Mouse (Mus musculus) kidney, postnatal 0 days (tissue): Measurements from ENCODE around the gene Oas2. TPM values are rescaled to one million over a fixed set of nuclear protein-coding genes. Genes with fewer than 3 reads are reported as not detected.

ENCODE experiments used
- ATAC-seq: fragments of 200-750 bp; cut with Nextera tagmentation; replicated peaks from 2 replicates; pipeline ENCODE4 v1.8.0; 2017; ENCODE audit warnings: low read depth, moderate number of reproducible peaks, moderate TSS enrichment, moderate library complexity; ENCODE audit not compliant: low FRiP score
- DNase-seq: peaks from one replicate; pipeline ENCODE4 v3.0.0-alpha.2; 2016; ENCODE audit warnings: low spot score
- H3K27ac ChIP-seq: fragments of 300-500 bp; sonication (generic); 2 replicates; pipeline ENCODE4 v1.5.1; 2014; ENCODE audit warnings: mild to moderate bottlenecking
- H3K27me3 ChIP-seq: fragments of 300-500 bp; sonication (generic); 2 replicates; pipeline ENCODE4 v1.6.1; 2014; ENCODE audit warnings: low read length, mixed read lengths; ENCODE audit not compliant: insufficient read depth
- H3K36me3 ChIP-seq: fragments of 300-500 bp; sonication (generic); 2 replicates; pipeline ENCODE4 v1.6.1; 2014; ENCODE audit warnings: low read length, mixed read lengths; ENCODE audit not compliant: insufficient read depth
- H3K4me1 ChIP-seq: fragments of 300-500 bp; sonication (generic); replicated peaks from 2 replicates; pipeline ENCODE4 v1.6.1; 2014; ENCODE audit warnings: antibody characterized with exemption, low read length, mixed read lengths; ENCODE audit not compliant: insufficient read depth
- H3K4me2 ChIP-seq: fragments of 300-500 bp; sonication (generic); 2 replicates; pipeline ENCODE4 v1.6.1; 2014; ENCODE audit warnings: mild to moderate bottlenecking, low read length, moderate library complexity, mixed read lengths
- H3K4me3 ChIP-seq: fragments of 300-500 bp; sonication (generic); replicated peaks from 2 replicates; pipeline ENCODE4 v1.5.1; 2014; ENCODE audit warnings: low read depth, low read length
- H3K9ac ChIP-seq: fragments of 300-500 bp; sonication (generic); 2 replicates; pipeline ENCODE4 v1.6.1; 2014; ENCODE audit warnings: low read depth, low read length
- H3K9me3 ChIP-seq: fragments of 300-500 bp; sonication (generic); replicated peaks from 2 replicates; pipeline ENCODE4 v1.6.1; 2016; ENCODE audit warnings: low read length, inconsistent platforms, mixed read lengths
- CTCF ChIP-seq: IDR thresholded peaks from 2 replicates; pipeline ENCODE4 v1.5.1; 2016; ENCODE audit warnings: antibody characterized with exemption, low read depth, mild to moderate bottlenecking, moderate library complexity
- WGBS: fragments of 180-500 bp; shearing (Covaris S2); extraction: QIAGEN DNeasy Blood & Tissue Kit; methylation state at CpG from one replicate; pipeline ENCODE4 v1.1.7; 2014; 5-methylcytosine and 5-hydroxymethylcytosine counted together
- polyA plus RNA-seq: library from polyadenylated mRNA; unstranded; fragments of >200 nt; fragmentation: Nextera tagmentation; extraction: Ambion mirVana; gene quantifications from 2 replicates; pipeline ENCODE4 v1.2.1, GENCODE M21; 2015

The Oas2 gene
- polyA plus RNA-seq, 1 experiment from 2014 or later: 0.87 TPM

- TF ChIP-seq CTCF: peak; percentile 27; the same call in 1 of the 2 replicates
- no peak overlapping the region for H3K27ac ChIP-seq
- H3K4me1 ChIP-seq: no peaks in the 10 kb centered on the region
- no peak overlapping the region for H3K4me2 ChIP-seq
- no peak overlapping the region for H3K4me3 ChIP-seq
- H3K27me3 ChIP-seq: 0 out of 2 replicates have a peak, but pooled peaks cover 6% of the 10 kb centered on the region
- no peaks in the 10 kb centered on the region for H3K9me3 ChIP-seq
- DNase-seq (peak; percentile 46), ATAC-seq (no peak; the same call in 1 of the 2 replicates)
- 49% methylated on average over 15 of the region's 15 CpGs for WGBS
- no peaks in the 10 kb centered on the region for H3K36me3 ChIP-seq
- H3K9ac ChIP-seq: no peak overlapping the region
Observed at GRCm38 (mm10) chr5:120718600-120719378, 30.9 kb downstream of the Oas2 start.

- 0 out of 2 replicates have a peak, but pooled peaks cover 6% of the 10 kb centered on the region for H3K27me3 ChIP-seq
- no peak overlapping the region for H3K9ac ChIP-seq
- no peak for TF ChIP-seq CTCF
- WGBS: 64% methylated on average over 10 of the region's 10 CpGs
- H3K4me1 ChIP-seq: no peaks in the 10 kb centered on the region
- no peak overlapping the region for H3K27ac ChIP-seq
- ATAC-seq (no peak), DNase-seq (no peak)
- H3K9me3 ChIP-seq: no peaks in the 10 kb centered on the region
- no peak overlapping the region for H3K4me3 ChIP-seq
- H3K36me3 ChIP-seq: no peaks in the 10 kb centered on the region
- no peak overlapping the region for H3K4me2 ChIP-seq
Observed at GRCm38 (mm10) chr5:120717136-120717535, 32.5 kb downstream of the Oas2 start.

GRCm38 (mm10) chr5:120714314-120714713 lies 35.3 kb downstream of the Oas2 start:
- H3K27me3 ChIP-seq: peaks cover 26% of the 10 kb centered on the region
- H3K36me3 ChIP-seq: no peaks in the 10 kb centered on the region
- TF ChIP-seq CTCF: peak; percentile 96
- H3K4me3 ChIP-seq: no peak overlapping the region
- H3K9me3 ChIP-seq: no peaks in the 10 kb centered on the region
- H3K4me1 ChIP-seq: no peaks in the 10 kb centered on the region; the same call in none of the 2 replicates
- no peak for ATAC-seq
- no peak overlapping the region for H3K27ac ChIP-seq
- peak; percentile 85 for DNase-seq
- no peak overlapping the region for H3K4me2 ChIP-seq
- WGBS: 3% methylated on average over 16 of the region's 16 CpGs
- no peak overlapping the region for H3K9ac ChIP-seq

GRCm38 (mm10) chr5:120712721-120713120 lies 36.9 kb downstream of the Oas2 start:
- Histone ChIP-seq H3K9ac (no peak overlapping the region), H3K4me2 (no peak overlapping the region), H3K9me3 (no peaks in the 10 kb centered on the region), H3K36me3 (no peaks in the 10 kb centered on the region), H3K27me3 (peaks cover 26% of the 10 kb centered on the region), H3K4me1 (no peaks in the 10 kb centered on the region; the same call in none of the 2 replicates), H3K27ac (no peak overlapping the region), H3K4me3 (no peak overlapping the region)
- no peak for ATAC-seq
- no peak for TF ChIP-seq CTCF
- WGBS: 61% methylated on average over 8 of the region's 8 CpGs
- no peak for DNase-seq

GRCm38 (mm10) chr5:120711827-120712226 lies 37.8 kb downstream of the Oas2 start, which contains the start of gene Dtx1:
Dtx1 (minus strand) TSS chr5:120711927.
- no peaks in the 10 kb centered on the region for H3K36me3 ChIP-seq
- ATAC-seq (no peak), DNase-seq (no peak)
- 35% methylated on average over 3 of the region's 3 CpGs for WGBS
- peak within 1 kb of the TSS; percentile 41 for H3K4me3 ChIP-seq
- H3K4me1 ChIP-seq: no peaks in the 10 kb centered on the region; the same call in none of the 2 replicates
- peak within 1 kb of the TSS; percentile 47 for H3K9ac ChIP-seq
- no peak for TF ChIP-seq CTCF
- no peak within 1 kb of the TSS for H3K27ac ChIP-seq
- H3K4me2 ChIP-seq: peak within 1 kb of the TSS; percentile 70
- H3K9me3 ChIP-seq: no peaks in the 10 kb centered on the region
- H3K27me3 ChIP-seq: peaks cover 26% of the 10 kb centered on the region

- 1% methylated on average over 42 of the region's 43 CpGs for WGBS
- peak overlapping the region; percentile 70 for H3K4me2 ChIP-seq
- TF ChIP-seq CTCF: no peak
- peaks cover 4% of the 10 kb centered on the region for H3K4me1 ChIP-seq
- no peaks in the 10 kb centered on the region for H3K36me3 ChIP-seq
- no peak overlapping the region for H3K27ac ChIP-seq
- H3K9ac ChIP-seq: no peak overlapping the region
- DNase-seq: no peak
- peak overlapping the region; percentile 41 for H3K4me3 ChIP-seq
- ATAC-seq: no peak
- H3K9me3 ChIP-seq: no peaks in the 10 kb centered on the region
- H3K27me3 ChIP-seq: peaks cover 26% of the 10 kb centered on the region
Observed at GRCm38 (mm10) chr5:120711416-120711815, 38.2 kb downstream of the Oas2 start.
